Mouse (Mus musculus) liver, adult 2 months (tissue): ENCODE measurements around the gene Prkce. TPM values are rescaled to one million over a fixed set of nuclear protein-coding genes. Genes with fewer than 3 reads are reported as not detected.

Experiments
- DNase-seq: peaks from one replicate; pipeline ENCODE4 v3.0.0-alpha.2; 2011; ENCODE audit warnings: low read depth, low spot score; ENCODE audit errors: extremely low read depth
- H3K27ac ChIP-seq: fragments of 200-500 bp; replicated peaks from 2 replicates; pipeline ENCODE4 v1.5.1; 2012; ENCODE audit warnings: low read depth, mild to moderate bottlenecking, control low read depth, inconsistent platforms, low read length; ENCODE audit not compliant: insufficient read depth
- H3K27me3 ChIP-seq: fragments of 200-500 bp; 2 replicates; pipeline ENCODE4 v1.6.1; 2012; ENCODE audit warnings: mild to moderate bottlenecking, moderate library complexity, low read length, inconsistent platforms; ENCODE audit not compliant: control insufficient read depth, insufficient read depth
- H3K36me3 ChIP-seq: fragments of 200-500 bp; 2 replicates; pipeline ENCODE4 v1.6.1; 2012; ENCODE audit warnings: low read length, inconsistent platforms; ENCODE audit not compliant: control insufficient read depth, insufficient read depth
- H3K4me1 ChIP-seq: fragments of 200-500 bp; 2 replicates; pipeline ENCODE4 v1.6.1; 2011; ENCODE audit warnings: low read length; ENCODE audit not compliant: control insufficient read depth, insufficient read depth
- H3K4me3 ChIP-seq: fragments of 200-500 bp; 2 replicates; pipeline ENCODE4 v1.5.1; 2011; ENCODE audit warnings: low read depth, mild to moderate bottlenecking, control low read depth, low read length, moderate library complexity; ENCODE audit not compliant: insufficient read depth
- H3K79me2 ChIP-seq: fragments of 200-500 bp; 2 replicates; pipeline ENCODE4 v1.6.1; 2012; ENCODE audit warnings: inconsistent platforms, mild to moderate bottlenecking, low read length, moderate library complexity; ENCODE audit not compliant: control insufficient read depth, insufficient read depth
- H3K9ac ChIP-seq: fragments of 200-500 bp; 2 replicates; pipeline ENCODE4 v1.6.1; 2012; ENCODE audit warnings: low read depth, mild to moderate bottlenecking, control low read depth, inconsistent platforms, low read length
- CTCF ChIP-seq: fragments of 200-500 bp; IDR thresholded peaks from 2 replicates; pipeline ENCODE4 v1.5.1; 2011; ENCODE audit warnings: low read depth, low read length, control low read depth
- POLR2A ChIP-seq: fragments of 200-500 bp; IDR thresholded peaks from 2 replicates; pipeline ENCODE4 v1.6.1; 2011; ENCODE audit warnings: low read length, control low read depth; ENCODE audit not compliant: insufficient read depth; ENCODE audit errors: extremely low read depth
- WGBS: fragments of 180-500 bp; shearing (Covaris S2); methylation state at CpG from one replicate; pipeline ENCODE4 v1.1.7; 2018; 5-methylcytosine and 5-hydroxymethylcytosine counted together
- polyA plus RNA-seq: library from polyadenylated mRNA; depleted of rRNA; stranded (reverse); fragments of >200 nt; gene quantifications from 2 replicates; pipeline ENCODE4 v1.2.3, GENCODE M21; 2012
- total RNA-seq: library from RNA; depleted of rRNA; stranded (reverse); fragments of >200 nt; gene quantifications from 2 replicates; pipeline ENCODE4 v1.2.3, GENCODE M21; 2014

Prkce gene
- total and polyA plus RNA-seq, 2 experiments: 2.0 to 6.4 TPM

DNA sequence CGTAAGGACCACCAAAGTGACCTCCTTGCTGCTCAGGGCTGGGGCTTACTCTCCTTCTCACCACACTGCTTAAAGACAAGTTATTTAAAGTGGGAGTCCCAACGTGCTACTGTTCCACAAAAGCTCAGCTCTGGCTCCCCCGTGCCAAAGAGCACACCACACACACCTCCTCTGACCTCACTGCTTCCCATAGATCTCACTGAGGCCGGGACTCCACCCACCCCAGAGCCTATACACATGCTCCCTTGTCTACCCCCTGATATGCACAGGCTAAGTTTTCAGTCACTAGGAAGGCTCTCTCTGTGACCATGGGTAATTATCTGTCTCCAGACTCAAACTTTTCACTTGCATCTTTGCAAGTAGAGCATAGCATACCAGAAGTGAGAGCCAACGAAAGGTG is 170.7 kb downstream of the Prkce start:
- H3K4me1 ChIP-seq: peaks cover 5% of the 10 kb centered on the region
- H3K27me3 ChIP-seq: no peaks in the 10 kb centered on the region
- TF ChIP-seq POLR2A: no peak
- no peak for TF ChIP-seq CTCF
- no peaks in the 10 kb centered on the region for H3K36me3 ChIP-seq
- no peak overlapping the region for H3K27ac ChIP-seq
- DNase-seq: no peak
- peaks cover 9% of the 10 kb centered on the region; the same call in 1 of the 2 replicates for H3K79me2 ChIP-seq
- H3K9ac ChIP-seq: no peak overlapping the region
- WGBS: 84% methylated on average over 5 of the region's 5 CpGs
- no peak overlapping the region for H3K4me3 ChIP-seq

DNA sequence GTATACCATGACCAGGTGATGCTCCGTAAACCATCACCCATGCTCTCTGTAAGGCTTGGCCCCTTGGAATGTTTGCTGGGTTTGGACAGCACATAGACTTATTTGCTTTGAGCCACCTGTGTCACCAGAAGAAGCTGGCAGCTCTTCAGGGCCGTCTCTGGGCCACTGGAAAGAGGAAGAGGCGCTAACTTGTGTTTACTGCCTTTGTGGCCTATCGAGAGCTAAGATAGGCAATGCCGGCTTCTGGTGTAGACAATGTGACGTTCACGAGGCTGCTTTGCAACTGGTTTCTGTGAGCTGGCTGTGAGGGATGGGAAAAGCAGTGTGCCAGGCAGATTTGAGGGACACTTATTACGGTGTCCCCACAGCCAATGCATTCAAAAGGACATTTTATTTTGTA is 176.4 kb downstream of the Prkce start:
- H3K79me2 ChIP-seq: peaks cover 11% of the 10 kb centered on the region; the same call in 1 of the 2 replicates
- DNase-seq: no peak
- no peak overlapping the region for H3K27ac ChIP-seq
- H3K27me3 ChIP-seq: no peaks in the 10 kb centered on the region
- no peak for TF ChIP-seq POLR2A
- no peak for TF ChIP-seq CTCF
- no peaks in the 10 kb centered on the region for H3K36me3 ChIP-seq
- no peak overlapping the region for H3K9ac ChIP-seq
- H3K4me1 ChIP-seq: peaks cover 2% of the 10 kb centered on the region; the same call in 1 of the 2 replicates
- WGBS: 32% methylated on average over 8 of the region's 8 CpGs
- no peak overlapping the region for H3K4me3 ChIP-seq

DNA sequence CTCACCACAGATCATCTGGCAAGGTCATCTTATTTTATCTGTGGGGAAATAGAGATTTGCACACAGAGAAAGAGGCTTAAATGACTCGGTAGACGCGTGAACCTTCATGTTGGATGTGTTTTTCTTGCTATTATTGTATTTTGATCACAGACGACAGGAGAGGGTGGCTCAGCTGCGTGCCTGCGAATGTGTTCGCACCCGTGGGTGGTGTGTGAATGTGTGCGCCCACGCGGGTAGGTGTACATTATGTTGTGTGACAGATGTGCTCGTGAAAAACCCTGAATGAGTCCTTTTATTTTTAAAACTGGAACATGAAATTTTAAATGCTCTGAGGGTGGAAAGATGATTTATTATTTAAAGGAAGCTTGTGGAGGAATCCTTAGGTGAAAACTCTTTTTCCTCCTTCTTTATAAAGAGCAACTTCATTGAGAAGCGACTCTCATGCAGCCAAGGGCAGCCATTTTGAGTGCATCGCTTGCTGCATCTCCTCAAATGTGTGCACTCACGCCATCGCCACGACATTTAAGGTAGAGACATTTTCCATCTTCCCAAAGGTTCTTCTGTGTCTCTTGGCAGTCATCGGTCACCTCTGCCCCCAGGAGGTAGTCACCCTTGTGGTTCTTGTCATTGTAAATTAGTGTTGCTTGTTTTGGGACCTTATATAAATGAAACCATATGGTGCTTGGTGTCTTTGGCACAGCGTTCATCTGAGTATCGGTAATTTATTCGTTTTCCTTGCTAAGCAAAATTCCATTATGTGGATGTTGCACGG is 177.8 kb downstream of the Prkce start:
- Histone ChIP-seq H3K4me3 (no peak overlapping the region), H3K36me3 (no peaks in the 10 kb centered on the region), H3K4me1 (peaks cover 2% of the 10 kb centered on the region; the same call in 1 of the 2 replicates), H3K27me3 (no peaks in the 10 kb centered on the region), H3K27ac (no peak overlapping the region), H3K9ac (no peak overlapping the region), H3K79me2 (peaks cover 11% of the 10 kb centered on the region; the same call in 1 of the 2 replicates)
- 95% methylated on average over 22 of the region's 22 CpGs for WGBS
- TF ChIP-seq CTCF (no peak), POLR2A (no peak)
- DNase-seq: no peak

DNA sequence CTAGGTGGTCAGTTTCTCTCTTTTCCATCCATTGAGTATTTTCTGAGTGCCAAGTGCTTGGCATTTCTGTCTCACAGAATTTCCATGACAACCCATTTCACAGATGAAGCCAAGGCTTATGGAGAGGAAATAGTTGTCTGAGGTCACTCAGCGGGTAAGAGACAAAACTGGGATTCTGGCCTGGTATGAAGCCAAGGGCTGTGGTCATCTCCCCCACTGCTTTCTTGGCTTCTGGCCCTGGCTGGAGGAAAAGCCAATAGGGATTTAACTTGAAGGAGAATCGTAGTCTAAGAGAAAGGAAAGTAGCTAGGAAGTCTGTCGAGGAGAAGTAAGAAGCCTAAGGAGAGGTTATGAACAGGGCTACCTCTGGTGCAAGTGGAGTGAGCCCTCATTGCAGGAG is 182.7 kb downstream of the Prkce start:
- no peak for DNase-seq
- Histone ChIP-seq H3K79me2 (peaks cover 11% of the 10 kb centered on the region; the same call in 1 of the 2 replicates), H3K4me1 (peaks cover 2% of the 10 kb centered on the region; the same call in 1 of the 2 replicates), H3K27me3 (no peaks in the 10 kb centered on the region), H3K27ac (peak overlapping the region; percentile 42), H3K9ac (no peak overlapping the region), H3K4me3 (no peak overlapping the region), H3K36me3 (no peaks in the 10 kb centered on the region)
- 65% methylated on average over 3 of the region's 3 CpGs for WGBS
- TF ChIP-seq POLR2A (no peak), CTCF (no peak)

DNA sequence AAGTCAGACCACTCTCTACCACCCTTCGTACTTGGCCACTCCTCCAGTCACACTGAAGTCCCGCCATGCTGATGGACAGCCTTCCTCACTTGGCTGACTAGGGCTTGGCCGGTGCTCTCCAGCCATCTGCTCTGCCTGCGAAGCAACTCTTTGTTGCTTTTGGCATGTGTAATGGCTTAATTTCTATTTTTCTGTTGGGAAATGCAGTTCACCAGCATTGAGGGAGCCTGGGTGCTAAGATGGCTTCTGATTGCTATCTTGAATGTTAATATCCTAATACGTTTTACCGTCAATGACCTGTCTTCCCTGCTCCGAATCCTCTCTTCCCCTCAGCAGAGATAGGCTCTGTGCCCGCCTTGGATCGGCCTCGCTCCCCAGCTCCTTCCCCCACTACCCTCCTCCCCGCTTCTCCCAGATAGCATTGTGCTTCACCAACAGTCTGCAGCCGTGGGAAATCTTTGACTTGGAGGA is 183.2 kb downstream of the Prkce start:
- Histone ChIP-seq H3K36me3 (no peaks in the 10 kb centered on the region), H3K27me3 (no peaks in the 10 kb centered on the region), H3K4me3 (no peak overlapping the region), H3K79me2 (peaks cover 9% of the 10 kb centered on the region; the same call in 1 of the 2 replicates), H3K4me1 (peaks cover 3% of the 10 kb centered on the region; the same call in 1 of the 2 replicates), H3K27ac (peak overlapping the region; percentile 42), H3K9ac (no peak overlapping the region)
- WGBS: 57% methylated on average over 12 of the region's 12 CpGs
- TF ChIP-seq POLR2A (no peak), CTCF (no peak)
- DNase-seq: no peak

DNA sequence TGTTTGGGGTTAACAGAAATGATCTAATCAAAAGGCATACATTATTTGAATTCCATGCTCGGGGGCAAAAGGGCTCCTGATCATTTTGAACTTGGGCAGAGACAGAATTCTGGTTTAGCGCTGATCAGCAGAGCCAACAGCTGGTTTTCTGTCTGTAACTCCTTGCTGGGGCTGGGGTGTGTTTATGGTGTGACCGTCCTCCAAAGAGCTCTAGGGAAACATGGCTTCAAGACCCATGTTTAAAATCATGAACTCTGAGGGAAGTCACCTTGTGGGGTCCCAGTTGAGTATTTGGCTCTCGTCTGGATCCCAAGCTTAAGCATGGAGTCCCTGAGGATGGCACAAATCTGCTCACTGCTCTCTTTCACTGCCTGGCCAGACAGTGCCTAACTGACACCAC is 183.7 kb downstream of the Prkce start:
- WGBS: 76% methylated on average over 4 of the region's 4 CpGs

More for the DNA sequence above, 183.7 kb downstream of the Prkce start:
- no peak for DNase-seq
- Histone ChIP-seq H3K4me1 (peaks cover 7% of the 10 kb centered on the region), H3K79me2 (peaks cover 5% of the 10 kb centered on the region; the same call in 1 of the 2 replicates), H3K27ac (peak overlapping the region; percentile 39), H3K27me3 (no peaks in the 10 kb centered on the region), H3K4me3 (no peak overlapping the region), H3K36me3 (no peaks in the 10 kb centered on the region), H3K9ac (no peak overlapping the region)
- TF ChIP-seq POLR2A (no peak), CTCF (no peak)
